Mouse (Mus musculus) E14TG2a.4 (cell line): Measurements from ENCODE around the gene Gpc5.

Experiments used
- H3K27me3 ChIP-seq: 2 replicates; pipeline ENCODE4 v1.6.1; 2014; ENCODE audit warnings: low read length, control low read depth; ENCODE audit not compliant: insufficient read depth
- H3K36me3 ChIP-seq: 2 replicates; pipeline ENCODE4 v1.6.1; 2014; ENCODE audit warnings: low read length, control low read depth; ENCODE audit not compliant: insufficient read depth
- H3K4me1 ChIP-seq: replicated peaks from 2 replicates; pipeline ENCODE4 v1.6.1; 2014; ENCODE audit warnings: low read depth, low read length, control low read depth
- H3K4me3 ChIP-seq: replicated peaks from 2 replicates; pipeline ENCODE4 v1.5.1; 2014; ENCODE audit warnings: mild to moderate bottlenecking, low read length
- H3K9me3 ChIP-seq: 2 replicates; pipeline ENCODE4 v1.6.1; 2014; ENCODE audit warnings: low read length, control low read depth
- CTCF ChIP-seq: conservative IDR thresholded peaks from 2 replicates; pipeline ENCODE4 v1.5.1; 2014; ENCODE audit warnings: low read length
- NANOG ChIP-seq: IDR thresholded peaks from 2 replicates; pipeline ENCODE4 v1.6.1; 2014; ENCODE audit warnings: borderline replicate concordance, low read length, mixed read lengths
- POU5F1 ChIP-seq: IDR thresholded peaks from 2 replicates; pipeline ENCODE4 v1.6.1; 2014; ENCODE audit warnings: low read length, borderline replicate concordance

Gene Gpc5

DNA sequence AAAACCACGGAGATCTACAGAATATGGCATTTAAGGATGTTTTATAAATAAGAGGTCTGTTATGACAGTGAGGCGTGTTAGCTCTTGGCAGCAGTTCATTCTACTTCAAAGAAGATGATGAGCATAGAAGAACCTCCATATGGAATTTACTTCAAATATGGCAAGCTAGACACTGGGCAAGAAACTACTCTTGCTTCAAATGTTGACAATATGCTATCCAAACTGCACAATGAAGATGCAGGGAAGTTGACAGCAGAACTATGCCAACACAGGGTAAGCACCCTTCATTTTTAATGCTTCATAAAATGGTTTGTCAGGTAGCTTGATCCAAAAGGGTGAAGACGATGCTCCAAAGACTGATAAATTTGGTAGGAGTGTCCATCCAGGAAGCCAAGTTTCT is 1446.2 kb downstream of the Gpc5 start:
- Histone ChIP-seq H3K36me3 (no peaks in the 10 kb centered on the region), H3K4me1 (no peaks in the 10 kb centered on the region), H3K9me3 (0 out of 2 replicates have a peak, but pooled peaks cover 4% of the 10 kb centered on the region), H3K27me3 (no peaks in the 10 kb centered on the region), H3K4me3 (no peak overlapping the region)
- TF ChIP-seq POU5F1 (no peak), NANOG (no peak), CTCF (no peak)

DNA sequence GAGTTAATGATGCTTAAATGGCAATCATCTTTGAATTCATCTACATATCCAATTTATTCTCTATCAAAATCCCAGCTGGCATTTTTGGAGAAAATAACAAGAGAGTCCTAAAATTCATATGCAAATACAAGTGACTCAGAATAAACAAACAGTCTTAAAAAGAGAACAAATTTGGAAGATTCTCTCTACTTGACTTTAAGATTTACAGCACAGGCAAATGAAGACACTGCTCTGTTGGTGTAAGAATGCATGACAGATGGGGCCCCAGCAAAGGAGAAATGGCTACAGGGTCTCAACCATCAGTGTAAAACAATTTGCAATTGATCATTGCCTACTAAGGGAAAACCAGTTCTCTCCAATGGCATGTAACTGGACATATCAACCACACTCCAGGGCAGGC is 1451.7 kb downstream of the Gpc5 start:
- Histone ChIP-seq H3K4me1 (no peaks in the 10 kb centered on the region), H3K27me3 (no peaks in the 10 kb centered on the region), H3K4me3 (no peak overlapping the region), H3K9me3 (0 out of 2 replicates have a peak, but pooled peaks cover 4% of the 10 kb centered on the region), H3K36me3 (no peaks in the 10 kb centered on the region)
- TF ChIP-seq CTCF (no peak), NANOG (no peak), POU5F1 (no peak)

DNA sequence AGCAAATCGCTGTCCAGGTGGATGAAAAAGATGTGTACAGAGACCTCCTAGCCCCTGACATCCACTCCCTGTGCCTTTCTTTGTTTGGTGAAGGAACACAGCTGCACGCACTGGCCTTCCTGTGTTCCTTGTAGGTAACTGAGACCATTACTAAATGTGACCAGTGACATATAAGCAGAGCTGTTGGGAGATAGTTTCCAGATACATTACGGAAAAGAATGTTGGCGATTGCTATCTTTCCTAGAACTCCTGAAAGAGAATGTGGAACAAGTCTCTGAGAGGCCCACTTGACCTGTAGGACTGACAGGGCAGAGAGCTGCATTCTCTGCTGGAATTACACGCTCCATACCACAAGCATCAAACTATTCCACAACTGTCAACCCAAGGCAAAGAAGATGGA is 1459.4 kb downstream of the Gpc5 start:
- H3K4me3 ChIP-seq, result no peak overlapping the region
- no peaks in the 10 kb centered on the region for H3K9me3 ChIP-seq
- TF ChIP-seq NANOG (no peak), POU5F1 (no peak), CTCF (no peak)
- no peaks in the 10 kb centered on the region for H3K4me1 ChIP-seq
- H3K36me3 ChIP-seq, result no peaks in the 10 kb centered on the region
- no peaks in the 10 kb centered on the region for H3K27me3 ChIP-seq

DNA sequence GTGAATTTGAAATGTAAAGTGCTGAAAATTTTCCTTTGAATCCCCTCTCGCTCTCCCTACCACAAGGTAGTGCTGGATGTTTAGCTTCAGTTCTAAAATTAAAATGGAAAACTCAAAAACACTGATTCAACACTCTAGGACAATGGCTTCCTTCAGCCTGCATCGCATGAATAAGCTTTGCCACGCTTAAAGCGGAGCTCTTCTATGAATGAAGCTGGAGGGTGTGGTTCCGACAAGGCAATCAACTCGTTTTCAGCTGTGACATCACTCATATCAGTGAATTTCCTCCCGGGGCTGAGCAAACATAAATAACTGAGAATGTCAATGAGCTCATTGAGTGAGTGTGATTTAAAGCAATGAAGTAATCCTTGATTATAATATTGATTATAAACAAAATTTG is 1461.3 kb downstream of the Gpc5 start:
- Histone ChIP-seq H3K4me1 (no peaks in the 10 kb centered on the region), H3K27me3 (no peaks in the 10 kb centered on the region), H3K36me3 (no peaks in the 10 kb centered on the region), H3K4me3 (no peak overlapping the region), H3K9me3 (no peaks in the 10 kb centered on the region)
- TF ChIP-seq NANOG (no peak), POU5F1 (no peak), CTCF (no peak)

DNA sequence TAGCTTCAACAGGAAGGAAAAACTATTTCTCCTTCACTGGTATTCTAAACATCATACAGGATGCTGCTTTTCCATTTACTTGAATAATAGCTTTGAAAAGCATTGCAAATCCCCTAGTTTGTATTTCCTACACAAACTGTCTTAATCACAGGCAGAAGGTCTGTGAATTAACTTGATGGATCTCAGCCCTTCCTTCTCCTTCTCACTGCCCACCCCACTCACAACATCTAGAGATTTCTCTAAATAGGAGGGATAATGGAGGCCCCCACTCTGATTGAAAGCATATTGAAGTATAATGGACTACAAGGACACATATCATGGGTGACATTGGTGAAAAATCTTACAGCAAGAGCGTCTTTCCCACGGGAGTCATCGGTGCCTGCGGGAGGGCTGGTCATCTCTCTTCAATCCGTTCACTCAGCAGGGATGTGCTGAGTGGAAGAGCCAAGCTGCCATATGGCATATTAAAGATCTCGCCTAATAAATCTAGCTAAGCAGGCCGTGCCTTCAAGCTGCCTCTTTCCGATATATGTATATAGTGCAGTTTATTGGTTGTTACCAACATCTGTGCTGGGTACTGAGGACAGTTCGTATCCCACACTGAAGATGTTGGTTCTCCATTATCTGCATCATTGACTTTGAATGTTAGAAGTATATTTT is 1466.3 kb downstream of the Gpc5 start:
- Histone ChIP-seq H3K36me3 (no peaks in the 10 kb centered on the region), H3K4me3 (no peak overlapping the region), H3K4me1 (no peaks in the 10 kb centered on the region), H3K27me3 (no peaks in the 10 kb centered on the region), H3K9me3 (no peaks in the 10 kb centered on the region)
- TF ChIP-seq CTCF, result no peak
- no peak for TF ChIP-seq NANOG
- TF ChIP-seq POU5F1, result no peak

DNA sequence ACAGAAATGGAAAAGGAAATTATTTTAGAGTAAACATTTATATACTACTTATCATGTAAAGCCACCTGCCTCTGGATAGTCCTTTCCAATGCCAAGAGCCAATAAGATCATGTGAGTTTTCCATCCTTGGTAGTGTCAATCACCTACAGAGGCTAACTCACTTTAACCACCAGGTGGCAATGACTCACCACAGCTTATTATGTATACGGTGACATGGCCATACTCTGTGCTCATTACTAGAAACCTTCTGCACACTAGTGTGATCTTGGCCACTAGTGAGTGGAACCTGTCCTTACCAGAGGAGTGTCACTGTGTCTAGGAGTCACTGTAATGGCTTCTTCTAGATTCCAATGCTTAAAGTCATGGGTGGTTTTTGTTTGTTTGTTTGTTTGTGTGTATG is 1468.0 kb downstream of the Gpc5 start:
- no peaks in the 10 kb centered on the region for H3K36me3 ChIP-seq
- H3K9me3 ChIP-seq, result no peaks in the 10 kb centered on the region
- no peaks in the 10 kb centered on the region for H3K4me1 ChIP-seq
- H3K4me3 ChIP-seq, result no peak overlapping the region
- H3K27me3 ChIP-seq, result no peaks in the 10 kb centered on the region
- TF ChIP-seq NANOG (no peak), CTCF (peak; percentile 24; the same call in 1 of the 2 replicates), POU5F1 (no peak)
